Comparison of ENCODE assay signal across 8 mouse cellular contexts in the genomic region with DNA sequence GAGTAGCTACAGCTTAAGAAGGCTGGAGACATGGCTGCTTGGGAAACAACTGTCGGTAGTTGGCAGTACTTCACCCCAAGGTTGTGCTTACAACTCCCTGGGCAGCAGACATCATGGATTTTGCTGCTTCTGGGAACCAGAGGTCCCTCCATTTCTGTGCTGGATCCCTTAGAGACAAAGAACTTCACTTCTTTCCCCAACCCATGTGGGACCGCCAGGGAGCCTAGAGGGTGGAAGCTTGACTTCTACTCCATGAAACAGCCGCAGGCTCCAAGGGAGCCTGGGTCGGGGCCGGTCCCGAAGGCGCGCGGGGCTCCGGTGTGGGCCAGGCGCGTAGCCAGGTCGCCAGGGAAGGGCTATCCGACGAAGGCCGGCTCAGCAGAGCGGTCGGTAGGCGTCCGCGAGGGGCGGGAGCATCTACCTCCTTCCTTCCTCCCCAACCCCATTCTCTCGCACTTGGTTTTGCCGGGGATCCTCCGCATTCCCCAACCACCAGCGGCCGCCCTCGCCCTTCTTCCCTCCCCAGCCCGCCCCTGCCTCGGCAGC. TPM values are rescaled to one million over a fixed set of nuclear protein-coding genes. Genes with fewer than 3 reads are reported as not detected.
A peak's percentile ranks its signal among the peaks of the same experiment; 100 is the strongest.
DNase-seq lines count a peak whose midpoint lies in the region; ATAC-seq and TF ChIP-seq lines count a peak whose summit lies in the region.

No protein-coding gene starts in this region.

- peak overlapping the region; percentile 99 for H3K9ac ChIP-seq in neural tube, embryonic 11.5 days (ENCODE audit: low read length)
- H3K9ac ChIP-seq in heart, postnatal 0 days (replicated peaks; ENCODE audit: low read depth, low read length) = peak overlapping the region; percentile 100

- ATAC-seq in neural tube, embryonic 11.5 days (ENCODE audit: insufficient read depth, low FRiP score, low TSS enrichment) = peak; percentile 58; the same call in 1 of the 2 replicates
- ATAC-seq in erythroid progenitor cell, adult 5-6 weeks (replicated peaks; ENCODE audit: low FRiP score, poor library complexity, severe bottlenecking) = peak; percentile 70
- peak; percentile 61 for ATAC-seq in heart, postnatal 0 days (ENCODE audit: insufficient read depth, low read depth)

- peaks cover 21% of the 10 kb centered on the region for H3K4me1 ChIP-seq in neural tube, embryonic 11.5 days (ENCODE audit: control insufficient read depth, insufficient read depth, low read length)
- H3K4me1 ChIP-seq in bone marrow macrophage, adult 2 months (ENCODE audit: control insufficient read depth, insufficient read depth, low read length) = peaks cover 20% of the 10 kb centered on the region
- H3K4me1 ChIP-seq in heart, postnatal 0 days (ENCODE audit: control insufficient read depth, insufficient read depth) = peaks cover 24% of the 10 kb centered on the region

- no peaks in the 10 kb centered on the region for H3K9me3 ChIP-seq in neural tube, embryonic 11.5 days (ENCODE audit: control insufficient read depth, low read length)
- H3K9me3 ChIP-seq in heart, postnatal 0 days (replicated peaks; ENCODE audit: control insufficient read depth, low read length) = no peaks in the 10 kb centered on the region

- no peak for DNase-seq in neural tube, embryonic 11.5 days (ENCODE audit: low spot score)
- DNase-seq in neural tube, embryonic 10.5 days (ENCODE audit: extremely low spot score, low spot score) = no peak
- no peak for DNase-seq in heart, postnatal 0 days (ENCODE audit: low spot score)
- DNase-seq in kidney, postnatal 14 days = peak; percentile 88
- DNase-seq in lung, postnatal 10 days = peak; percentile 87
- peak; percentile 73 for DNase-seq in right cerebral cortex, postnatal 14 days

- peak overlapping the region; percentile 95 for H3K4me2 ChIP-seq in neural tube, embryonic 11.5 days (ENCODE audit: low read depth)
- peak overlapping the region; percentile 90 for H3K4me2 ChIP-seq in heart, postnatal 0 days (ENCODE audit: low read depth, low read length)

- peak overlapping the region; percentile 99 for H3K27ac ChIP-seq in neural tube, embryonic 11.5 days (ENCODE audit: low read depth, low read length)
- H3K27ac ChIP-seq in bone marrow macrophage, adult 2 months (ENCODE audit: insufficient read depth, low read depth, low read length) = peak overlapping the region; percentile 97
- peak overlapping the region; percentile 99 for H3K27ac ChIP-seq in heart, postnatal 0 days (ENCODE audit: low read depth)

- no peaks in the 10 kb centered on the region for H3K36me3 ChIP-seq in neural tube, embryonic 11.5 days (ENCODE audit: control insufficient read depth, insufficient read depth, low read length)
- H3K36me3 ChIP-seq in heart, postnatal 0 days (replicated peaks; ENCODE audit: control insufficient read depth, insufficient read depth, low read length) = peaks cover 11% of the 10 kb centered on the region

- no peak for TF ChIP-seq EP300 in heart, postnatal 0 days (IDR thresholded peaks at IDR 0.05; ENCODE audit: low read depth)

- under 1% methylated on average over 23 of the region's 30 CpGs for WGBS in neural tube, embryonic 11.5 days
- WGBS in heart, postnatal 0 days = under 1% methylated on average over 21 of the region's 30 CpGs

- TF ChIP-seq CTCF in bone marrow macrophage, adult 2 months (IDR thresholded peaks at IDR 0.05; ENCODE audit: low read depth, low read length) = 0 out of 2 replicates have a peak, but pooled peaks have one; percentile 17
- TF ChIP-seq CTCF in heart, postnatal 0 days (IDR thresholded peaks at IDR 0.05; ENCODE audit: low read depth) = peak; percentile 16; the same call in 1 of the 2 replicates

- no peak for TF ChIP-seq POLR2A in bone marrow macrophage, adult 2 months (IDR thresholded peaks at IDR 0.05; ENCODE audit: borderline replicate concordance, low read depth, low read length)

- no peaks in the 10 kb centered on the region for H3K27me3 ChIP-seq in neural tube, embryonic 11.5 days (ENCODE audit: control insufficient read depth, insufficient read depth, low read length)
- no peaks in the 10 kb centered on the region for H3K27me3 ChIP-seq in heart, postnatal 0 days (ENCODE audit: control insufficient read depth, insufficient read depth, low read length)

- peak overlapping the region; percentile 100 for H3K4me3 ChIP-seq in neural tube, embryonic 11.5 days (ENCODE audit: low read depth, low read length)
- H3K4me3 ChIP-seq in bone marrow macrophage, adult 2 months (ENCODE audit: insufficient read depth, low read length) = peak overlapping the region; percentile 80
- H3K4me3 ChIP-seq in heart, postnatal 0 days (ENCODE audit: low read depth, low read length) = peak overlapping the region; percentile 99

RNA-seq across cellular contexts. Expression of gene Msl1, which starts 0.8 kb away (rescaled TPM):
- polyA plus RNA-seq in neural tube, embryonic 11.5 days (2014; fragmentation: Nextera tagmentation; extraction: Ambion mirVana) = 24.1 and 24.2 TPM in 2 replicates
- 78.4 and 79.3 TPM in 2 replicates for polyA plus RNA-seq in bone marrow macrophage, adult 2 months (2012; ENCODE audit: insufficient read depth, insufficient read length, missing spikeins)
- 43.6 and 44.7 TPM in 2 replicates for total RNA-seq in erythroid progenitor cell, adult 5-6 weeks (2015; ENCODE audit: low replicate concordance)
- 29.5 and 35.5 TPM in 2 replicates for total RNA-seq in erythroid progenitor cell, adult 5-6 weeks (2017; ENCODE audit: low replicate concordance)
- 47.4 and 54.6 TPM in 2 replicates for total RNA-seq in heart, postnatal 0 days (2014; rRNA removed; ENCODE audit: low replicate concordance)
- polyA plus RNA-seq in heart, postnatal 0 days (2015; fragmentation: Nextera tagmentation; extraction: Ambion mirVana) = 11.3 and 12.6 TPM in 2 replicates

RNA-seq across cellular contexts. Expression of gene Casc3, which starts 10.2 kb away (rescaled TPM):
- 55.4 and 59.4 TPM in 2 replicates for polyA plus RNA-seq in neural tube, embryonic 11.5 days (2014; fragmentation: Nextera tagmentation; extraction: Ambion mirVana)
- polyA plus RNA-seq in bone marrow macrophage, adult 2 months (2012; ENCODE audit: insufficient read depth, insufficient read length, missing spikeins) = 37.9 and 40.1 TPM in 2 replicates
- 41.8 and 60.4 TPM in 2 replicates for total RNA-seq in erythroid progenitor cell, adult 5-6 weeks (2015; ENCODE audit: low replicate concordance)
- 59.2 and 92.7 TPM in 2 replicates for total RNA-seq in erythroid progenitor cell, adult 5-6 weeks (2017; ENCODE audit: low replicate concordance)
- 6.8 and 9.7 TPM in 2 replicates for total RNA-seq in heart, postnatal 0 days (2014; rRNA removed; ENCODE audit: low replicate concordance)
- 11.6 and 11.9 TPM in 2 replicates for polyA plus RNA-seq in heart, postnatal 0 days (2015; fragmentation: Nextera tagmentation; extraction: Ambion mirVana)

RNA-seq across cellular contexts. Expression of gene Nr1d1, which starts 19.4 kb away (rescaled TPM):
- polyA plus RNA-seq in neural tube, embryonic 11.5 days (2014; fragmentation: Nextera tagmentation; extraction: Ambion mirVana) = 1.5 and 1.9 TPM in 2 replicates
- 7.4 and 8.2 TPM in 2 replicates for polyA plus RNA-seq in bone marrow macrophage, adult 2 months (2012; ENCODE audit: insufficient read depth, insufficient read length, missing spikeins)
- total RNA-seq in erythroid progenitor cell, adult 5-6 weeks (2015; ENCODE audit: low replicate concordance) = not detected in 2 replicates
- total RNA-seq in erythroid progenitor cell, adult 5-6 weeks (2017; ENCODE audit: low replicate concordance) = not detected in 2 replicates
- total RNA-seq in heart, postnatal 0 days (2014; rRNA removed; ENCODE audit: low replicate concordance) = 21.0 and 24.3 TPM in 2 replicates
- 10.2 and 10.7 TPM in 2 replicates for polyA plus RNA-seq in heart, postnatal 0 days (2015; fragmentation: Nextera tagmentation; extraction: Ambion mirVana)

RNA-seq across cellular contexts. Expression of gene Rapgefl1, which starts 42.0 kb away (rescaled TPM):
- 2.3 and 2.8 TPM in 2 replicates for polyA plus RNA-seq in neural tube, embryonic 11.5 days (2014; fragmentation: Nextera tagmentation; extraction: Ambion mirVana)
- 0.62 and 0.65 TPM in 2 replicates for polyA plus RNA-seq in bone marrow macrophage, adult 2 months (2012; ENCODE audit: insufficient read depth, insufficient read length, missing spikeins)
- 6.7 TPM in 1 of 2 replicates, not detected in the other for total RNA-seq in erythroid progenitor cell, adult 5-6 weeks (2015; ENCODE audit: low replicate concordance)
- 1.5 TPM in 1 of 2 replicates, not detected in the other for total RNA-seq in erythroid progenitor cell, adult 5-6 weeks (2017; ENCODE audit: low replicate concordance)
- total RNA-seq in heart, postnatal 0 days (2014; rRNA removed; ENCODE audit: low replicate concordance) = 0.77 and 0.80 TPM in 2 replicates
- 0.41 and 0.55 TPM in 2 replicates for polyA plus RNA-seq in heart, postnatal 0 days (2015; fragmentation: Nextera tagmentation; extraction: Ambion mirVana)

RNA-seq across cellular contexts. Expression of gene Thra, which starts 54.1 kb away (rescaled TPM):
- 32.0 and 34.7 TPM in 2 replicates for polyA plus RNA-seq in neural tube, embryonic 11.5 days (2014; fragmentation: Nextera tagmentation; extraction: Ambion mirVana)
- 20.7 and 23.5 TPM in 2 replicates for polyA plus RNA-seq in bone marrow macrophage, adult 2 months (2012; ENCODE audit: insufficient read depth, insufficient read length, missing spikeins)
- 8.6 and 13.8 TPM in 2 replicates for total RNA-seq in erythroid progenitor cell, adult 5-6 weeks (2015; ENCODE audit: low replicate concordance)
- 3.3 and 8.0 TPM in 2 replicates for total RNA-seq in erythroid progenitor cell, adult 5-6 weeks (2017; ENCODE audit: low replicate concordance)
- total RNA-seq in heart, postnatal 0 days (2014; rRNA removed; ENCODE audit: low replicate concordance) = 188 and 234 TPM in 2 replicates
- polyA plus RNA-seq in heart, postnatal 0 days (2015; fragmentation: Nextera tagmentation; extraction: Ambion mirVana) = 40.8 and 44.0 TPM in 2 replicates

Comparison
In these comparisons a context has a peak if more than half of its experiments do, and no peak if none do; other contexts are left out.
1. DNase-seq: peak in kidney, postnatal 14 days (single experiment), lung, postnatal 10 days (single experiment) and right cerebral cortex, postnatal 14 days (single experiment); none in neural tube, embryonic 11.5 days (single experiment), neural tube, embryonic 10.5 days (single experiment) and heart, postnatal 0 days (single experiment).
2. Peak in every context shown above with its lines, with median percentiles within 50 percentile points of each other: ATAC-seq, H3K27ac ChIP-seq and H3K4me3 ChIP-seq.